Mouse (Mus musculus): Measurements from ENCODE around the gene Tnfrsf8.

Gene Tnfrsf8

GRCm38 (mm10) chr4:145312530-145312929, 2.4 kb downstream of the Tnfrsf8 start:
- in situ Hi-C loops (cut with MboI; ENCODE audit: unreplicated experiment in 2 of 2): no loop called here

- in situ Hi-C loops (cut with MboI; ENCODE audit: unreplicated experiment in 2 of 2): no loop called here
Measured at GRCm38 (mm10) chr4:145310859-145311258, 4.1 kb downstream of the Tnfrsf8 start.

- in situ Hi-C loops (cut with MboI; ENCODE audit: unreplicated experiment in 2 of 2): loop anchor here in 1 of 2 experiments (10.0 kb wide), 1 partner anchor 542 kb away; no protein-coding TSS in a partner anchor
Measured at GRCm38 (mm10) chr4:145306422-145306821, 8.5 kb downstream of the Tnfrsf8 start.

GRCm38 (mm10) chr4:145305661-145306362, 9.2 kb downstream of the Tnfrsf8 start:
- in situ Hi-C loops (cut with MboI; ENCODE audit: unreplicated experiment in 2 of 2): loop anchor here in 1 of 2 experiments (10.0 kb wide), 1 partner anchor 541 kb away; no protein-coding TSS in a partner anchor

- in situ Hi-C loops (cut with MboI; ENCODE audit: unreplicated experiment in 2 of 2): loop anchor here in 1 of 2 experiments (10.0 kb wide), 1 partner anchor 539 kb away; no protein-coding TSS in a partner anchor
Measured at GRCm38 (mm10) chr4:145304109-145304508, 10.9 kb downstream of the Tnfrsf8 start.

GRCm38 (mm10) chr4:145302106-145302505, 12.9 kb downstream of the Tnfrsf8 start:
- in situ Hi-C loops (cut with MboI; ENCODE audit: unreplicated experiment in 2 of 2): loop anchor here in 1 of 2 experiments (10.0 kb wide), 1 partner anchor 537 kb away; no protein-coding TSS in a partner anchor

GRCm38 (mm10) chr4:145300210-145300927, 14.6 kb downstream of the Tnfrsf8 start:
- in situ Hi-C loops (cut with MboI; ENCODE audit: unreplicated experiment in 2 of 2): loop anchor here in 1 of 2 experiments (10.0 kb wide), 1 partner anchor 536 kb away; no protein-coding TSS in a partner anchor

GRCm38 (mm10) chr4:145299355-145299754, 15.6 kb downstream of the Tnfrsf8 start:
- in situ Hi-C loops (cut with MboI; ENCODE audit: unreplicated experiment in 2 of 2): loop anchor here (5.0 to 25.0 kb wide), 4 partner anchors 407 to 1037 kb away; partner anchors contain the start of genes Dhrs3 (in 1 of the 2) and Gm13124 (in 1 of the 2)

- in situ Hi-C loops (cut with MboI; ENCODE audit: unreplicated experiment in 2 of 2): loop anchor here (5.0 to 25.0 kb wide), 4 partner anchors 407 to 1037 kb away; partner anchors contain the start of genes Dhrs3 (in 1 of the 2) and Gm13124 (in 1 of the 2)
Measured at GRCm38 (mm10) chr4:145298846-145299245, 16.1 kb downstream of the Tnfrsf8 start.

GRCm38 (mm10) chr4:145295589-145296300, 19.2 kb downstream of the Tnfrsf8 start:
- in situ Hi-C loops (cut with MboI; ENCODE audit: unreplicated experiment in 2 of 2): loop anchor here (5.0 to 25.0 kb wide), 4 partner anchors 403 to 1033 kb away; partner anchors contain the start of genes Dhrs3 (in 1 of the 2) and Gm13124 (in 1 of the 2)

GRCm38 (mm10) chr4:145294588-145294987, 20.4 kb downstream of the Tnfrsf8 start:
- in situ Hi-C loops (cut with MboI; ENCODE audit: unreplicated experiment in 2 of 2): loop anchor here (5.0 to 25.0 kb wide), 4 partner anchors 407 to 1032 kb away; partner anchors contain the start of gene Gm13124 (in 1 of the 2)

- in situ Hi-C loops (cut with MboI; ENCODE audit: unreplicated experiment in 2 of 2): loop anchor here (5.0 to 25.0 kb wide), 6 partner anchors 69 to 1024 kb away; partner anchors contain the start of gene Gm13124 (in 1 of the 2)
Measured at GRCm38 (mm10) chr4:145286369-145287120, 28.4 kb downstream of the Tnfrsf8 start.

GRCm38 (mm10) chr4:145284675-145285074, 30.3 kb downstream of the Tnfrsf8 start:
- in situ Hi-C loops (cut with MboI; ENCODE audit: unreplicated experiment in 2 of 2): loop anchor here (5.0 to 25.0 kb wide), 6 partner anchors 67 to 1022 kb away; partner anchors contain the start of gene Gm13124 (in 1 of the 2)

GRCm38 (mm10) chr4:145283441-145283840, 31.5 kb downstream of the Tnfrsf8 start:
- in situ Hi-C loops (cut with MboI; ENCODE audit: unreplicated experiment in 2 of 2): loop anchor here (25.0 kb wide), 3 partner anchors 521 to 1021 kb away; partner anchors contain the start of gene Gm13124 (in 1 of the 2)

- in situ Hi-C loops (cut with MboI; ENCODE audit: unreplicated experiment in 2 of 2): loop anchor here (25.0 kb wide), 3 partner anchors 519 to 1019 kb away; partner anchors contain the start of gene Gm13124 (in 1 of the 2)
Measured at GRCm38 (mm10) chr4:145280966-145281365, 34.0 kb downstream of the Tnfrsf8 start.

- in situ Hi-C loops (cut with MboI; ENCODE audit: unreplicated experiment in 2 of 2): loop anchor here (25.0 kb wide), 3 partner anchors 517 to 1017 kb away; partner anchors contain the start of gene Gm13124 (in 1 of the 2)
Measured at GRCm38 (mm10) chr4:145278724-145279370, 36.1 kb downstream of the Tnfrsf8 start.

- in situ Hi-C loops (cut with MboI; ENCODE audit: unreplicated experiment in 2 of 2): loop anchor here (25.0 kb wide), 3 partner anchors 516 to 1016 kb away; partner anchors contain the start of gene Gm13124 (in 1 of the 2)
Measured at GRCm38 (mm10) chr4:145278231-145278630, 36.7 kb downstream of the Tnfrsf8 start.

All from v-Abl transformed pro-B cells (cell line).